Mouse (Mus musculus) T-cell, adult 2 months (primary cell): ENCODE measurements at regions not wholly inside any gene's neighbourhood (a gene's known extent, or its start where the extent isn't known, plus 50 kb on each side); places are given as distances from the start of the nearest gene placed in this dataset.
"Not testable (repeated sequence)": the region's sequence is repeated elsewhere in the genome, so short reads cannot be mapped to it uniquely, and the experiment has no call there.

ENCODE experiments used
- DNase-seq: peaks from one replicate; pipeline ENCODE4 v3.0.0; 2022; ENCODE audit warnings: low spot score

DNA sequence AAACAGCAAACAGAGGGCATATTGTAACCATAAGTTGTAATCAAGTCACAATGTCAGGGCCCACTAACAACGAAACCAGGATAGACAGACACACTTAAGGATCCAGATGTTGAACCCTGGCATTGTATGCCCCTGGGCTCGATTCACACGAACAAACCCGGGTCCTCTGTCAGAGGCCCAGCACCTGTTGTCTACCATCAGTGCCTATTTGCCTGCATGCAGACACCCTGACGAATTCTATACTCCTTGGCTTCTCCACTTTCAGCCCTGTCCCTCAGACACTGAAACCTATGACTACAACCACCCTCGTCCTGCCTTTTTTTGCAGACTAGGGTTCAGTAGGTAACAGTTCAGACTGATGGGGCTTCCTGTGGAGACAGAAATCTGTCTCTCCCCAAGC is 170.6 kb upstream of the Pkdcc start:
- no peak for DNase-seq

DNA sequence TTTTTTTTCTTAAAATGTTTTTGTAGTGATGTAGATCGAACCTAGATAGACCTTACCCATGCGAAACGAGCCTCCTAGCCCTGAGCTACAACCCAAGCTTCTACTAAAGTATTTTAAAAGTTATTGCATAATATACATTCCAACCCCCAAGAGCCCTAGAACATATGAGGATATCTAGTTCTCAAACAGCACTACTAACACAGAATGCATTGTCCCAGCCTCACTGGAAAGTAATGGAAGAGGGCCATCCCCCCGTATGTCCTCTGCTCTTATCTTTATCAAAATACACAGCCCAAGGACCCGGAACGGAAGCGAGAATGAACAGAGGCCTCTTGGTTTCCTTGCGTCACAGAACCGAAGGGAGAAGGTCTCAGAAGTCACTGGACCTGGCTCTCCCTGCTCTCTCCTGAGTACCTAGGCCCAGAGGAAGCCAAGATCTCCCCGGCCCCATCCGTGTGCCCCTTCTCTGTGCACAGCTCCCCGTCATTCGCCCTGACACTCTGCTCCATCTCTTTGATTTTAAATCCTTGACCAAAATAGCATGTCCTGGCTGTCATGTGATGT is 165.0 kb upstream of the Pkdcc start:
- DNase-seq: no peak

DNA sequence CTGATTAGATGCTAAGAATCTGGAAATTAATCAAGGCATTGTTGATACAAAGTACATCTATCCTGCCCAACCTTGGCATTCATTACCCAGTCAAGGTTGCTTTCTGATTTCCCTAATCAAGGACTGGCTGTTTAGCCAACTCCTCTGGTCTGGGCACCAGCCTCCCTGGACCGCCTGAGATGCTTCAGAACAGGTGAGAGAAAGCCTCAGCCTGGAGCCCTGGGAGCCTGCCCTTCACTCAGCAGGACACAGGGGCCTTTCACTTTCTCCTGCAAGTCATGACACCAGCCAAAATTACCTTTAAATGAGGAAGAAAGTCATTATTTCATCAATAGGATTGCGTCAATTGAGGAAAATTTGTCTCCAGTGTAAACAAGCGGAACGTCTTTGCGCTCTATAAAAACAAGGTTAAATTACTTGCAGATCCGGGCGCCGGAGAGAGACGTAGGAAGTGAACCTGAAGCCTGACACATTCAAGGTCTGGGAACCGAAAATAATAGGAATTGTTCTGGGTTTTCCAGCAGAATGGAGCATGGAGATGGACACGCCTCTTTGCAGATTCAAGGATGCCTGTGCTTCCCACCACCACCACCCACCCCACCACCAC is 164.4 kb upstream of the Pkdcc start:
- DNase-seq: no peak

DNA sequence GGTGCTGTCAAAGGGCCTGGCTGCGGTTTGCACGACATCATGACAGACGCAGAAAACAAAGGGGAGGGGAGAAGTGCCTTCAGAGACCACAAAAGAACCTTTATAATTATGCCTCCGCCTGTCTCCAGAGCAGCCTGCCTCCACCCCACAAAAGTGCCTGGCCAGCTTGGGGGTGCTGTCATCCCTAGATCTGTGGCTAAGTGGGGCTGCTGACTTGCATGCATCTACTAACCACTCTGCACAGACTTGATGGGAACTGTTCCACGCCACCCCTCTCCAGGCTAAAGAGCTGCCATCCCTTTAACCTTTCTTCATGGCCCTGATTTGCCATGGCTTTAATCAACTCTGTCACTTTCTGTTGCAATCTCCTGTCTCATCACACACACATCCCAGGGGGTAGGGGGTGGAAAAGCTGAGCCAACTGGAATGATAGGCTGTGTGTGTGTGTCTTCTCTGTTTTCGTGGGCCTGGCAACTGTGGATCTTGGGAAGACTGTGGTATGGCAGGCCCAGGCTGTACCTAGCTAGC is 162.4 kb upstream of the Pkdcc start:
- no peak for DNase-seq

DNA sequence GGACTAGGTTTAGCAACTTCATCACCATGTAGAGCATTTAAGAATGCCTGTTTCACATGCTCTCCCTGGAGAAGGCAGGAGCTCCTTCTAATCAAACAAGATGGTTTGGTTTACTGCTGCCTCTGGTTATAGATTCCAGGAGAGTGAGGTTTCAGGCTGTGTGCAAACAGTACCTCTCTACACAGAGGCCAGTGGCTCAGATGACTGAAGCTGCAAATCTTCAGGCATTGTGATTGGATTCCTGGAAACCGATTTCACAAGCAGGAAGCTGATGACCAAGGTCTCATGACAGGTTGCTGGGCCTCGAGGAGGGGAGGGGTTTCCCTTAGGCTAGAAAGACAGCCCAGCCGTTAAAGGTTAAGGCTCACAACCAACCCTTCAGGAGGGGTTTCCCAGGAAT is 157.3 kb upstream of the Pkdcc start:
- no peak for DNase-seq

DNA sequence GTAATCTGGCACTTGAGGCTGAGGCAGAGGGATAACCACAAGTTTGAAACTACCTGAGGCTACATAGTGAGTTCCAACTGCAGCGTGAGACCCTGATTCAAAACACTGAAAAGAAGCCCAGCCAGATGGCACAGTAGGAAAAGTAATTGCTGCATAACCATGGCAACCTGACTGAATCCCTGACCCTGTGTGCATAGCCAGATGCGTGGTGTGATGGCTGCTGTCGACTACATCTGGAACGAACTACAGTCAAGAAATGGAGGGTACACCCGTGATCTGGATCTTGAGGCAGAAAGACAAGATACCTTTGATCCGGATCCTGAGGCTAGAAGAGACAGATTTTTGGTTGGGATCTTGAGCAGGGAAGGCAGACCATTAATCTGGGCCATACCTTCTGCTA is 153.2 kb upstream of the Pkdcc start:
- no peak for DNase-seq

DNA sequence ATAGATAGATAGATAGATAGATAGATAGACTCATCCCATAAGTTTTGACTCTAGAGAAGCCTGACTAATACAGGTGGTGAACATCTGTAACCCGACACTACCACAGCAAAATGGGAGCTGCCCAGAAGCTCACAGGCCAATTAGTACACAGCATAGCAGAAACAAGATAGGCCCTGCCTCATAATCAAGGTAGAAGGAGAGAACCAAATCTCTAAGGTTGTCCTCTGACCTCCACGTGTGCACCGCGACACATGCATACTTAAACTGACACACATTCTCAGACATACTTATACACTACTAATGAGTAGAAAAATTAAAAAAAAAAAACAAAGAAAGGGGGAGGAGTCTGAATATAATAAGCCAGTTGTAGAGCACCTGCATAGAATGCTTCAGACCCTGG is 151.2 kb upstream of the Pkdcc start:
- no peak for DNase-seq

DNA sequence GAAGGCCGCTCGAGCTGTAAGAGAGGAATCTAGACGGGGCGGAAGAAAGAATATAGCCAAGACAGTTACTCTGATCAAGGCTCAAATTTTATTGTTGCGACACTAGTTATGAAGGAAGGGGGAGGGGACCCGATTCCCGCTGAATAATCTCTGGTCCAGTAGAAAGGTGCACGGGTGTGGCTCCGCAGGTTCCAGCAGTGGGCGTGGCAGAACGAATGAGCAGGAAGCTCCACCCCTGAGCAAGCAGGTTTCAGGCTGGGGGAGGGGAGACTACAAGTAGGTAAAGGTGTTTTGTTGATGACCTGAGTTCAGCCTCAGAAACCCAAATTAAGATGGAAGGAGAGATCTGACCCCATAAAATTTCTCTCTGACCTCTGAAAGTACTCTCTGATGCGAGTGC is 150.7 kb upstream of the Pkdcc start:
- not testable (repeated sequence) for DNase-seq

DNA sequence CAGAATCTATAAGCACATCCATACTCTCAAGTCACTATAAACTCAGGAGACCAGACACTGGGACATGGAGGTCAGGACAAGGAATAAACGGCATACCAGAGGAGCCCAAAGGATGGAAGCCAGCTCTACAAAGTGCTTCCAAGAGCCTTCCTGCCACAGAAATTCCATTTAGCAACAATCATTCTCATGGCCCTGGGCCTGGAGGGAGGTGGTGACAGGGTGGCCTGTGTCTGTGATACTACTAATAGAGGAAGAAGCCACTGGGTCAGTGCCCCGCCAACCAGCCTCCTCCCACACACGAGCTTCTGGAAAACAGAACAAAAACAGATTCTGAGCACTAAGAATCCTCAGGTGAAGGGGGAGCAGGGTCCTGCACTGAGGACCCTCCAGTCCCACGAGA is 145.8 kb upstream of the Pkdcc start:
- DNase-seq: no peak

DNA sequence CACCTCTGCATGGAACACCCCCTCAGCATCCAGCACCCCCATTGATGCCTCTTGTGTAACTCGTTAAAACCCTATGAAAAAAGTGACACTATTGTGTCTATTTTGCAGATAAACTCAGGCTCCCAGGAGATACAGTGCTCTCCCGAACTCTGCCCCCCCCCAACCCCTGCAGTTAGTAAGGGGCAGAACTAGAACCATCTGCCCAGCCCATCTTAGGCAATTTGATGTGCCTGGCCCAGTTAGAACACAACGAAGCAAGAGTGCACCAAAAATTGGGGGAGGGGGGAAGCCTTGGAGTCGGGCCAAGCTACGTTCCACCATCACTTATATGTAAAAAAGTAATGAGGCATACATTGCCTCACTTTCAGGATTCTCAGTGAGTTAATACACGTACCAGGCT is 143.3 kb upstream of the Pkdcc start:
- DNase-seq: no peak

DNA sequence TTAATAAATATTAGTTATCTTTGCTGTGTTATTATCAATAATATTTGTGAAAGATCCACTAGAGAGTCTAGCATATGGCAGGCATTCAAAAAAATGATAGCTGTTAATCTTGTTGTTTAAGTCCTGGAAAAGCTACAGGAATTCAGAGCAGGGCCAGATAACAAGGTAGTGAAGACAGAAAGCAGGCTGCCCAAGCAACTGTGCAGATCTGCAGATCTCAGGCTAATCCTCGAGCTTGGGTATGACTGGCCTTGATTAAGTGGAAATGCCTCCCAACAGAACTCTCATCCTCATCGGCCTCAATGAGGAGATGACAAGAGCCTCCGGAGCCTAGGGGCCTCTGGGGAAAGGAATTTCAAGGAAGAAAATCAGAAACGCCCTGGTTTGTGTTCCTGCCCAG is 142.9 kb upstream of the Pkdcc start:
- DNase-seq: no peak

DNA sequence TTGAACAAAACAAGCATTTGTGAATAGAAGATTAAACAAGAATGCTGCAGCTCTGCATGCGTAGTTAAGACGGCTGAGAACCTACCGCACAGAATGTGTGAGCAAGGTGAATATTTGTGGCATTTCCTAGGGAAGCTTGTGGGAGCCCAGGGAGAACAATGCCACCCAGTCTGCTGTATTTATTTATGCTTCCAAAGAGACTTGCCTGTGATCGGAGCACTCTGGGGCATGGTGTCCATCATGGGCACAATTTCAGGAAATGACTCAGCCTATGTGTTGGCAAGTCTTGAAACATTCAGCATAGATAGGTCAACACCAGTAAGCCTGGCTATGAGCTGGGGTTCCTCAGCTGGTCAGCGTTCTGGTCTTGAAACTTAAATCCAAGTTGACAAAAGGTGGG is 140.2 kb upstream of the Pkdcc start:
- no peak for DNase-seq

DNA sequence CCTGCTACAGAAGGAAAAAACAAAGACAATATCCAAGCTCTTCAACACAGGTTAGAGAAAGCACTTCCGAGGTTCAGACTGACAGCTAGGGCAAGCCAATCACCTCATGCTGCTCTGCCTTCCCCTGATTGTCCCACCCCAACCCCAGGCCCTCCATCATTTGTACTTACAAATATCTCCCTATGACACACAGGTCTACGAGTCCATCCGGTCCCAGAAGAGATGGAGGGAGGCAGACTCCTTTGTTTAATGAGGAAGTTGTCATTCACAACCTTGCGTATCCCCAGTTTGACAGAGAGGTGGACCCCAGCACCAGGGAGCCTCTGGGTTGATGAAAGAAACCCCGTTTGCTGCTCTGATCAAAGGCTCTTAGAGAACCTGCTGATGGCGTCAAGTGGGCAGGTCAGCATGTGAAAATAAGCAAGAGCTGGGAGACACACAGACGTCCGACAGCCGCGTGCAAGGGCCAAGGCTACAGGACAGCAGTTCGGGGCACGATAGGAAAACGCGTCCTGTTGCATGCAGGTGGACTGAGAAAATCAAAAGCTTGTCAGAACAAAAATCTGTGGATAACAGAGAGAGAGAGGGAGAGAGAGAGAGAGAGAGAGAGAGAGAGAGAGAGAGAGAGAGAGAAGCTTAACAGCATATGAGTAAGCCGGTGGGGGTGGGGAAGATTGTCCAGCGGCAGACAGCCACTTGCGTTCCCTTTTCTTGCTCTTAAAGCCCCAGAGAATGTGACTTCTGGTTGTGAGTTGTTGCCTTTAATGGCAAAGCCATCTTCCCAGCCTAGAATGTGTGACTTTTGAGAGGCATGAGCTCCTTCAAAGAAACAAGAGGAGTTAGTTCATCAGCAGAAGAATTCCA is 137.1 kb upstream of the Pkdcc start:
- no peak for DNase-seq

DNA sequence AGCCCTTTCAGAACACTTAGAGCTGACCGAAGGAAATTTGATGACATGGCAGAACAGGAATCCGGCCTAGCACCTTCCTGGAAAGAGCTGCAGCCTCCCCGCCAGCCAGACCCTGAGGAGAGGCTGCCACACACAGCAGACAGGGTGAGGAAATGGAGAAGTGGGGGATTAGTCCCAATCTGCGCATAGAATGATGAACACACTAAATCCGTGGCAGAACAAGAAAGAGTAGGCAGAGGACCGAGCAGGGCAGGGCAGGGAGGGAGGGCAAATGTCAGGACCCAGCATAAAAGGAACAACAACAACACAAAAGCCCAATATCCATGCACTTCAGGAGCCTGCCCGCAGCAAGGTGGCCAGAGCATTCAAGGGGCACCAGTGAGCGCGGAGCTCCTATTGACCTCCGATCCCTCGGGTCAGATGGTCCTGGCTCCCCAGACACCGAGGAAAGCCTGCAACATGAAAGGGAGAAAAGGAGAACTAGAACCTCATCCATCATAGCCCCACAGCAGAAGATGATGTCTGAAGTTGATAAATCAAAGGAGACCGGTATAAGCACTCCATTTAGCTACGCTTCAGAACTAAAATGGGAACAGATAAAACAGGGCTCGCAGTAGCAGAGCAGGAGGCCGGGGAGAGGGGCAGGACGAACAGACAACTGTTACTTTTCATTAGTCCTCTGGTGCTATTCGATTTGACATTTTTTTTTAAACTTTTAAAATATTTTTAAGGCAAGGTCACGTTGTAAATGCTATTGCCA is 136.3 kb upstream of the Pkdcc start:
- DNase-seq: no peak

DNA sequence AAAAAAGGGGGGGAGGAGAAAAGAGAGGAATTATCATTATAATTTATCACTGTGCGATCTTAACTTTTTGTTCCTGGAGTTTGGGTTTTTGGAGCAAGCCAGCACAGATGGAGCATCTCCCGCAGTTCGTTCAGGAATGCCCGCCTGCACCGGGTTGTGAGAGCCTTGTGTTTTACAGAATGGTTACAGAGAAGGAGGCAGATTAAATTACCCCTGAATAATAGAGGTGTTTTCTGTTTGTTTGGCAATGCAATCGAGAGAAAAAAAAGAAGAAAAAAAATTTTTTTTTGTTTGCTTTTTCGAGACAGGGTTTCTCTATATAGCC is 135.8 kb upstream of the Pkdcc start:
- no peak for DNase-seq

DNA sequence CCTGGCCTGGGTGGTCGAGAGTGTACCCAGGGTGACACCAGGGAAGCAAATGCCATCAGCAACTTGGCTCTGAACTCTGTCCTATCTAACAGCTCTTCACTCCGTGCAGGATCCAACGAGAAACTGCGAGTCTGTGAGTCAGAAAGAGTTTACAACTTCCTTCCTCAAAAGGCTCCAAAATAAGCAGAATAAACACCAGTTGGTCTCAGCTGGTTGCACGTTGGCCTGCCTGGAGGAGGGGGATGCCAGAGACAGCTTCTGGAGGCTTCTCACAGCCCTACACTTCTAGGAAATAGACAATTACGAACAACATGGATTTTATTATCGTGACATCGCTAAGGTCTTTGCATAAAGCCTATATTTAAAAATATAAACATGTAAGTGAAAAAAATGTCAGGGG is 133.4 kb upstream of the Pkdcc start:
- DNase-seq: no peak

DNA sequence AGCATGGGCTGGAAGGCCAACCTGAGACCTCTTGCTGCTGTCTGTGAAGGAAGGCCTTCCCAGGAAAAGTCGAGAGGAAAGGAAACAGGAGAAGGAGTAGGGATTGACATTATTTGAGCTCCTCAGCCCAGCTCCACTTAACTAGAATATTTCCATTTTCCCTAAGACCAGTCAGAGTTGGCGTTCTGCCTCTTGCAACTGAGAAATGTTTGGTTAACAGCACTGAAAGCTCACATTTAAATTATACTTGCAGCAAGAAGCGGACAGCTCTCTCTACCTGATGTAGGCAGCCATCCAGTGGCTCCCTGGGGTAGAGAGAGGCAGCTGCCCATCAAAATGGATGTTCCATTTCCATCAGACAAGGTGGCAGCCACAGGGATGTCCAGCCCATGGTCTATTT is 131.6 kb upstream of the Pkdcc start:
- no peak for DNase-seq

DNA sequence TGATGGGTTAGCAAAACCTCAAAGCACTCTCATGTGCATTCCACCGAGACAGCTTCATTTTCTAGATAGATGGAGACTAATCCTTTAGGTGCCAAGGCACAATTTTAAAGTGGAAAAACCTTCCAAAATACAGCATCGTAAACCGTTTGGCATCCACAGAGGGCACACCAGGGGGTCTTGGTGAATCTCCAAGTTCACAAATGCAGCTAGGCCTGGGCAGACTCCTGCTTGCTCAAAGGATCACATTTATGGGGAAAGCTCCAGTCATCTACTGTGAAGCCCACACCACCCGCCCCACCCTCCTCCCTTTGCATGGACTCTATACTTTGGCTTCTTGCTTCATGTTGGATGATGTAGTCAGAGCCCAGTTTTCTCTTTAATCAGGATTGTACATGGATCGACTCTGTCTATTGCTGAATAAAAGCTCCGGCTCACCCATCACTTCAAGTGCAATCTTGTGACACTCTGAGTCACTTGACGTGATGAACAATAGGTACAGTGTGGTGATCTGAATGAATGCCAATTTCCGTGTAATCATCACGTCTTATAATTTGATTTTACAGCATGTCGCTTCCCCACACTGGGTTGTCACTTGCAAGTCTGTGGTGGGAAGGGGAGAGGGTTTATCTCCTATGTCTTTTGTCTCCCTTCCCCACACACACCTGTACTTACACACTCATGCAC is 129.2 kb upstream of the Pkdcc start:
- DNase-seq: no peak

DNA sequence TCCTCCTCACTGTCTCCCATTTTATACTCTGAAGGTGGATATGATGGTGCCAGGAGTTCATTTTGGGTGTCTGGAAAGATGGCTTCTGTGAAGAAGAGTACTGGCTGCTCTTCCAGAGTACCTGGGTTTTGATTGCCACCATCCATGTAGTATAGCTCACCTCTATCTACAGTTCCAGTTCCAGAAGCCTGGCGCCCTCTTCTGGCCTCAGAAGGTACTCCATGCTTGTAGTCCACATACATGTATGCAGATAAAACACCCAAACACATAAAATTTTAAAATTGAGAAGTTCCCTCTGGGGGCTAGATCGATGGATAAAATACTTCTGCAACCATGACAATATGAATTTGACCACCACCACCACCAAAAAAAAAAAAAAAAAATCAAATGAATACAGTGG is 128.4 kb upstream of the Pkdcc start:
- DNase-seq: no peak

DNA sequence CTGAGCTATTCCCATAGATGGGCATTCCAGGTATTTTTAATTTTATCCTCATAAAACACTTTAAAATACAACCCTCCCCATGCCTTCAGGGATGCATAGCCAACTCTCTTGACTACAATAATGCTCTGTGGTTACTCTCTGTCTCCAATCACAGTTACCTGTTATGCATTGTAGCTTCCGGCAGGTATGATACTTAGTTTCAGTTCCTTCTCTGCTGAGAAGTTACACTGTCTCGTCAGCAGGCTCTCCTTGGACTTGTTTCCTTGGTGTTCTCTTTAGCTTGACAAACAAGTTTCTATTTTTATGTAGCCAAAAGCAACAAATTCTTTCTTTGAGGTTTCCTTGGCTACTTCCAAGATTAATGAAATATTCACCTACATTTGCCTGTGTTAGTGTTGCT is 126.6 kb upstream of the Pkdcc start:
- DNase-seq: no peak

DNA sequence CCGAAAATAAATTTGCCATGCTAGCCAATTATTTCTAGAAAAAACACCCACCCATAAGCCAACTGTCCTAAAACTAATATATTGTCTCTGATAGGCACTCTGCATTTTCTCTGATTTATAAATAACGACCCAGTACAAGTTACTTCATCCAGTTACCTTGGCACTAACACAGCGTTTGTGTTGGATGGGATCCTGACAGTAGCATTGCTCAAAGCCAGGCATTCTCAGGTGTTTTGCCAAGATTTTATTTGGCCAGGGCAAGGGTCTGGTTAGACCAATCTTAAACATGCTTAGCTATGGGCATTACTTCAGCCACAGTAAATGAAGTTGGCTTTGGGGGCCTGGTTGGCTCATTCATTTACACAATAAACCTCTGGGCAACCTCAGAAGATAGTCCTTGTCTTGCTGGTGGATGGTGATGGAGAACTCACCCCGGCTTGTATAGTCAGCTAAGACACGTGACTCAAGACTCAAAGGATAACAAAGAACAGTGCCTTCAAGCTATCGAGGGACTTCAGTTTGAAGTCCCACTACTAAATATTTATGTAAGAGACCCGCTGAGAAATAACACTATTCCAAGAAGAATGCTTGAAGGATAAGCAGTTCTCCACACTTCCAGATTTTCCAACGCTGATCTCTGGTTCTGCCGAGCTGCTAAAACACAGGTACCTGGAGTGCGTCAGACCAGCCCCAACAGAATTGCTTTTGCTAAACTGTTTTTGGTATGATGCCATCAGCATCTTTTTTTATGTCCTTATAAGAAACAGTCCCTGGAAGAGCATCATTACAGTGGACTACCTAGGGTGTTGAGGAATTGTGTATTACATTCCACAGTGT is 125.0 kb upstream of the Pkdcc start:
- DNase-seq: no peak
